Comparison of ENCODE assay signal across 32 mouse cellular contexts in the genomic region with DNA sequence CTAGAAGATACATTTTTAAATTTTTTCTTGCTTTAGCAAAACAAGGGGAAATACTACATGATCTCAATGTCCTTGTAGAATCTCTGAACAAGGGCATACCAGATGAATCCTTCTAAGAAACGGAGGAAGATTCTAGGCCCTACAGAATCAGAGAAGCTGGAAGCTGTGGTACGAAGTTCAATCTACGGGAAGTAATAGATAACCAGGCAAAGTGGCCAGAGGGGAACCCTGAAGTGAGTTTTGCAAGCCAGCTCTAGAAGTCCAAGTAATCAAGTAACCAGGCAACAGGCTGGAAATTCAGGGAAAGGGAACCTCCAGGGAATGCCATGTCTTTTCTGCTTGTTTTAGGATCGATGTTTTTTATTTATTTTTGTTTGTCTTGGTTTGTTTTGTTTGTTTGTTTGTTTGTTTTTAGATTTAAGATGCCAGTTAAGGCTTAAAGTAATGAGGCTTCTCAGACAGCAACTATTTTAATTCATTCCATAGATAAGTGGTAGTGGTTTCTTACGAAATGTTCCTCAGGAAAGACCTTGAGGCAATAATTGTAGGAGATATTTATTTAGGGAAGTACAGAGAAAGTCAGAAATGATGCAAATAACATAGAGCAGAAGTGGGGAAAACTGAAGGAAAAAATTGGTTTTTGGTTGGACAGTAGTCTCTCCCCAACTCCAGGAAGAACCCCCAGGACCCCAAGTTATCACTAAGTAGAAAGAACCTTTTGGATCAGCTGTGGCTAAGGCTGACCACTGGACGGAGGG.
DNase-seq lines count a peak whose midpoint lies in the region; ATAC-seq lines count a peak whose summit lies in the region.
"Had no signal": no experiment of that assay in that cellular context is flagged by ENCODE, and none has a peak within 500 bp of the region (broad histone marks: within the 10 kb centered on the region; RNA-seq: fewer than 3 reads in every experiment).

No protein-coding gene starts in this region.

- no peaks in the 10 kb centered on the region for H3K36me3 ChIP-seq in kidney, embryonic 15.5 days
- H3K36me3 ChIP-seq: embryonic facial prominence, embryonic 10.5 days; embryonic facial prominence, embryonic 15.5 days; forebrain, embryonic 12.5 days; hindbrain, embryonic 10.5 days; hindbrain, embryonic 15.5 days; limb, embryonic 13.5 days; liver, embryonic 13.5 days had no signal

- H3K4me2 ChIP-seq in kidney, embryonic 15.5 days, result no peak overlapping the region
- H3K4me2 ChIP-seq: embryonic facial prominence, embryonic 15.5 days; forebrain, embryonic 12.5 days; hindbrain, embryonic 15.5 days; limb, embryonic 13.5 days; liver, embryonic 13.5 days had no signal

- H3K4me1 ChIP-seq in kidney, embryonic 15.5 days, result no peaks in the 10 kb centered on the region
- H3K4me1 ChIP-seq: embryonic facial prominence, embryonic 10.5 days; embryonic facial prominence, embryonic 15.5 days; forebrain, embryonic 12.5 days; hindbrain, embryonic 10.5 days; hindbrain, embryonic 15.5 days; limb, embryonic 13.5 days; liver, embryonic 13.5 days had no signal

- no peak overlapping the region for H3K27ac ChIP-seq in kidney, embryonic 15.5 days
- H3K27ac ChIP-seq: embryonic facial prominence, embryonic 10.5 days; embryonic facial prominence, embryonic 15.5 days; forebrain, embryonic 12.5 days; heart, adult 2 months; hindbrain, embryonic 10.5 days; hindbrain, embryonic 15.5 days; layer of hippocampus, adult 2 months; left cerebral cortex, adult 2 months; limb, embryonic 13.5 days; liver, embryonic 13.5 days had no signal

- no peak overlapping the region for H3K9ac ChIP-seq in kidney, embryonic 15.5 days
- H3K9ac ChIP-seq: embryonic facial prominence, embryonic 15.5 days; forebrain, embryonic 12.5 days; forebrain, postnatal 0 days; hindbrain, embryonic 15.5 days; limb, embryonic 13.5 days; liver, embryonic 13.5 days had no signal

- WGBS in kidney, embryonic 15.5 days, result 83% methylated on average over 6 of the region's 6 CpGs

- peak; percentile 92 for ATAC-seq in granulocyte monocyte progenitor cell, adult 5-6 weeks (replicated peaks; ENCODE audit: poor library complexity, severe bottlenecking)
- 0 out of 2 replicates have a peak, but pooled peaks have one; percentile 66 for ATAC-seq in kidney, embryonic 15.5 days (replicated peaks; ENCODE audit: low FRiP score)
- ATAC-seq: forebrain, postnatal 0 days; inflammation-experienced regulatory T-cells, adult 6 months; lung, postnatal 0 days had no signal

- no peak overlapping the region for H3K4me3 ChIP-seq in kidney, embryonic 15.5 days (replicated peaks)
- H3K4me3 ChIP-seq: embryonic facial prominence, embryonic 10.5 days; embryonic facial prominence, embryonic 15.5 days; forebrain, embryonic 12.5 days; heart, adult 2 months; hindbrain, embryonic 10.5 days; hindbrain, embryonic 15.5 days; layer of hippocampus, adult 2 months; left cerebral cortex, adult 2 months; limb, embryonic 13.5 days; liver, embryonic 13.5 days had no signal

- H3K9me3 ChIP-seq in kidney, embryonic 15.5 days (replicated peaks), result no peaks in the 10 kb centered on the region
- H3K9me3 ChIP-seq: embryonic facial prominence, embryonic 10.5 days; embryonic facial prominence, embryonic 15.5 days; forebrain, embryonic 12.5 days; hindbrain, embryonic 10.5 days; hindbrain, embryonic 15.5 days; limb, embryonic 13.5 days; liver, embryonic 13.5 days had no signal

- DNase-seq in 416B (ENCODE audit: low read depth), result peak; percentile 9
- peak; percentile 18 to 37 for DNase-seq in kidney, postnatal 25 days
- no peak for DNase-seq in heart, adult 9 months (ENCODE audit: low spot score in 2 of 2)
- DNase-seq in ovary, adult 18-20 months (ENCODE audit: low spot score), result no peak
- no peak for DNase-seq in gastrocnemius, adult 8-10 months (ENCODE audit: low spot score in 2 of 2)
- DNase-seq: adrenal gland, postnatal 36 days; B cell, adult 2 months; cerebellum, adult 18-20 months; cerebellum, postnatal 14 days; forebrain, postnatal 0 days; gastrocnemius, postnatal 25 days; heart, adult 2 months; heart, postnatal 14 days; liver, embryonic 13.5 days; lung, adult 18-20 months; lung, postnatal 4 days; midbrain, embryonic 14.5 days; right cerebral cortex, adult 18-20 months; spleen, adult 18-20 months; thymus, postnatal 14 days had no signal

- H3K27me3 ChIP-seq in kidney, embryonic 15.5 days, result no peaks in the 10 kb centered on the region
- H3K27me3 ChIP-seq: embryonic facial prominence, embryonic 15.5 days; forebrain, embryonic 12.5 days; hindbrain, embryonic 15.5 days; limb, embryonic 13.5 days; liver, embryonic 13.5 days had no signal

Comparison
In these comparisons a context has a peak if more than half of its experiments do, and no peak if none do; other contexts are left out.
1. DNase-seq: peak in 416B (single experiment) and kidney, postnatal 25 days (2 of 2); none in heart, adult 9 months (0 of 2), ovary, adult 18-20 months (single experiment) and gastrocnemius, adult 8-10 months (0 of 2).